Mouse (Mus musculus): Measurements from ENCODE around the gene Olfr311. TPM values are rescaled to one million over a fixed set of nuclear protein-coding genes. Genes with fewer than 3 reads are reported as not detected.

Olfr311 gene
- polyA plus RNA-seq, 2 experiments: not detected

- Histone ChIP-seq H3K4me3 (replicated peaks; ENCODE audit: low read length) (no peak overlapping the region), H3K27ac (replicated peaks; ENCODE audit: low read depth, low read length) (no peak overlapping the region), H3K4me1 (ENCODE audit: control insufficient read depth, insufficient read depth, low read length) (no peaks in the 10 kb centered on the region), H3K27me3 (ENCODE audit: control insufficient read depth, insufficient read depth, low read length) (no peaks in the 10 kb centered on the region), H3K9ac (ENCODE audit: low read depth, low read length, severe bottlenecking) (no peak overlapping the region), H3K9me3 (ENCODE audit: control insufficient read depth, low read length) (no peaks in the 10 kb centered on the region), H3K4me2 (replicated peaks; ENCODE audit: low read depth, low read length, severe bottlenecking) (no peak overlapping the region), H3K36me3 (ENCODE audit: control insufficient read depth, insufficient read depth, low read length) (peaks cover 32% of the 10 kb centered on the region)
- DNase-seq (ENCODE audit: low spot score) (no peak), ATAC-seq (ENCODE audit: low FRiP score, low read depth) (no peak)
- no peak for TF ChIP-seq POLR2A (IDR thresholded peaks at IDR 0.05; ENCODE audit: borderline replicate concordance, extremely low read depth, insufficient read depth, insufficient read length)
- WGBS: 78% methylated on average over 8 of the region's 8 CpGs
These were observed 44.7 kb downstream of the Olfr311 start for GRCm38 (mm10) chr11:58883756-58884155.

- H3K27ac ChIP-seq (replicated peaks; ENCODE audit: low read depth, low read length): no peak overlapping the region
- no peak overlapping the region for H3K9ac ChIP-seq (ENCODE audit: low read depth, low read length, severe bottlenecking)
- H3K9me3 ChIP-seq (ENCODE audit: control insufficient read depth, low read length): no peaks in the 10 kb centered on the region
- DNase-seq (ENCODE audit: low spot score) (no peak), ATAC-seq (ENCODE audit: low FRiP score, low read depth) (no peak)
- H3K4me1 ChIP-seq (ENCODE audit: control insufficient read depth, insufficient read depth, low read length): no peaks in the 10 kb centered on the region
- WGBS: 93% methylated on average over 10 of the region's 10 CpGs
- peaks cover 46% of the 10 kb centered on the region for H3K36me3 ChIP-seq (ENCODE audit: control insufficient read depth, insufficient read depth, low read length)
- TF ChIP-seq POLR2A (IDR thresholded peaks at IDR 0.05; ENCODE audit: borderline replicate concordance, extremely low read depth, insufficient read depth, insufficient read length): no peak
- no peak overlapping the region for H3K4me2 ChIP-seq (replicated peaks; ENCODE audit: low read depth, low read length, severe bottlenecking)
- H3K4me3 ChIP-seq (replicated peaks; ENCODE audit: low read length): no peak overlapping the region
- H3K27me3 ChIP-seq (ENCODE audit: control insufficient read depth, insufficient read depth, low read length): no peaks in the 10 kb centered on the region
These were observed 51.5 kb downstream of the Olfr311 start for GRCm38 (mm10) chr11:58890511-58890910.

Other genes with a start within 250 kb of the Olfr311 start
- not detected in 2 replicates for gene Olfr324, start 244.1 kb upstream of the Olfr311 start, polyA plus RNA-seq (2012; rRNA removed)
- not detected in 2 replicates for gene Olfr324, start 244.1 kb upstream of the Olfr311 start, polyA plus RNA-seq (2014; fragmentation: Nextera tagmentation; extraction: Ambion mirVana)
- gene 2210407C18Rik, start 223.2 kb upstream of the Olfr311 start, polyA plus RNA-seq (2012; rRNA removed): not detected in 2 replicates
- gene 2210407C18Rik, start 223.2 kb upstream of the Olfr311 start, polyA plus RNA-seq (2014; fragmentation: Nextera tagmentation; extraction: Ambion mirVana): not detected in 2 replicates
- gene Olfr323, start 208.8 kb upstream of the Olfr311 start, polyA plus RNA-seq (2012; rRNA removed): not detected in 2 replicates
- not detected in 2 replicates for gene Olfr323, start 208.8 kb upstream of the Olfr311 start, polyA plus RNA-seq (2014; fragmentation: Nextera tagmentation; extraction: Ambion mirVana)
- gene Trim58, start 198.8 kb upstream of the Olfr311 start, polyA plus RNA-seq (2012; rRNA removed): 0.06 and 0.14 TPM in 2 replicates
- gene Trim58, start 198.8 kb upstream of the Olfr311 start, polyA plus RNA-seq (2014; fragmentation: Nextera tagmentation; extraction: Ambion mirVana): not detected in 2 replicates
- gene Olfr322, start 180.5 kb upstream of the Olfr311 start, polyA plus RNA-seq (2012; rRNA removed): not detected in 2 replicates
- not detected in 2 replicates for gene Olfr322, start 180.5 kb upstream of the Olfr311 start, polyA plus RNA-seq (2014; fragmentation: Nextera tagmentation; extraction: Ambion mirVana)
- gene Olfr320, start 158.2 kb upstream of the Olfr311 start, polyA plus RNA-seq (2012; rRNA removed): not detected in 2 replicates
- not detected in 2 replicates for gene Olfr320, start 158.2 kb upstream of the Olfr311 start, polyA plus RNA-seq (2014; fragmentation: Nextera tagmentation; extraction: Ambion mirVana)
- not detected in 2 replicates for gene Olfr319, start 140.1 kb upstream of the Olfr311 start, polyA plus RNA-seq (2012; rRNA removed)
- not detected in 2 replicates for gene Olfr319, start 140.1 kb upstream of the Olfr311 start, polyA plus RNA-seq (2014; fragmentation: Nextera tagmentation; extraction: Ambion mirVana)
- not detected in 2 replicates for gene Olfr318, start 115.2 kb upstream of the Olfr311 start, polyA plus RNA-seq (2012; rRNA removed)
- not detected in 2 replicates for gene Olfr318, start 115.2 kb upstream of the Olfr311 start, polyA plus RNA-seq (2014; fragmentation: Nextera tagmentation; extraction: Ambion mirVana)
- gene Olfr317, start 100.0 kb upstream of the Olfr311 start, polyA plus RNA-seq (2012; rRNA removed): not detected in 2 replicates
- gene Olfr317, start 100.0 kb upstream of the Olfr311 start, polyA plus RNA-seq (2014; fragmentation: Nextera tagmentation; extraction: Ambion mirVana): not detected in 2 replicates
- not detected in 2 replicates for gene Olfr316, start 86.5 kb upstream of the Olfr311 start, polyA plus RNA-seq (2012; rRNA removed)
- not detected in 2 replicates for gene Olfr316, start 86.5 kb upstream of the Olfr311 start, polyA plus RNA-seq (2014; fragmentation: Nextera tagmentation; extraction: Ambion mirVana)
- gene Olfr315, start 66.1 kb upstream of the Olfr311 start, polyA plus RNA-seq (2012; rRNA removed): not detected in 2 replicates
- not detected in 2 replicates for gene Olfr315, start 66.1 kb upstream of the Olfr311 start, polyA plus RNA-seq (2014; fragmentation: Nextera tagmentation; extraction: Ambion mirVana)
- not detected in 2 replicates for gene Olfr314, start 56.3 kb upstream of the Olfr311 start, polyA plus RNA-seq (2012; rRNA removed)
- not detected in 2 replicates for gene Olfr314, start 56.3 kb upstream of the Olfr311 start, polyA plus RNA-seq (2014; fragmentation: Nextera tagmentation; extraction: Ambion mirVana)
- not detected in 2 replicates for gene Fam183b, start 37.3 kb upstream of the Olfr311 start, polyA plus RNA-seq (2012; rRNA removed)
- not detected in 2 replicates for gene Fam183b, start 37.3 kb upstream of the Olfr311 start, polyA plus RNA-seq (2014; fragmentation: Nextera tagmentation; extraction: Ambion mirVana)
- gene Olfr313, start 24.3 kb upstream of the Olfr311 start, polyA plus RNA-seq (2012; rRNA removed): not detected in 2 replicates
- gene Olfr313, start 24.3 kb upstream of the Olfr311 start, polyA plus RNA-seq (2014; fragmentation: Nextera tagmentation; extraction: Ambion mirVana): not detected in 2 replicates
- gene Olfr312, start 10.0 kb upstream of the Olfr311 start, polyA plus RNA-seq (2012; rRNA removed): not detected in 2 replicates
- gene Olfr312, start 10.0 kb upstream of the Olfr311 start, polyA plus RNA-seq (2014; fragmentation: Nextera tagmentation; extraction: Ambion mirVana): not detected in 2 replicates
- 12.5 and 16.2 TPM in 2 replicates for gene Gm12258, start 7.9 kb downstream of the Olfr311 start, polyA plus RNA-seq (2012; rRNA removed)
- gene Gm12258, start 7.9 kb downstream of the Olfr311 start, polyA plus RNA-seq (2014; fragmentation: Nextera tagmentation; extraction: Ambion mirVana): 10.7 and 10.9 TPM in 2 replicates
- 5.5 and 5.7 TPM in 2 replicates for gene 2810021J22Rik, start 28.0 kb downstream of the Olfr311 start, polyA plus RNA-seq (2012; rRNA removed)
- 7.8 and 9.2 TPM in 2 replicates for gene 2810021J22Rik, start 28.0 kb downstream of the Olfr311 start, polyA plus RNA-seq (2014; fragmentation: Nextera tagmentation; extraction: Ambion mirVana)
- gene Zfp39, start 65.0 kb downstream of the Olfr311 start, polyA plus RNA-seq (2012; rRNA removed): 5.0 and 6.4 TPM in 2 replicates
- 7.4 and 7.7 TPM in 2 replicates for gene Zfp39, start 65.0 kb downstream of the Olfr311 start, polyA plus RNA-seq (2014; fragmentation: Nextera tagmentation; extraction: Ambion mirVana)
- 0.04 and 0.05 TPM in 2 replicates for gene Btnl10, start 78.7 kb downstream of the Olfr311 start, polyA plus RNA-seq (2012; rRNA removed)
- not detected in 2 replicates for gene Btnl10, start 78.7 kb downstream of the Olfr311 start, polyA plus RNA-seq (2014; fragmentation: Nextera tagmentation; extraction: Ambion mirVana)
- gene Rnf187, start 99.7 kb downstream of the Olfr311 start, polyA plus RNA-seq (2012; rRNA removed): 248 and 327 TPM in 2 replicates
- 284 and 312 TPM in 2 replicates for gene Rnf187, start 99.7 kb downstream of the Olfr311 start, polyA plus RNA-seq (2014; fragmentation: Nextera tagmentation; extraction: Ambion mirVana)
- gene Hist3h2ba, start 109.7 kb downstream of the Olfr311 start, polyA plus RNA-seq (2012; rRNA removed): 81.5 and 90.3 TPM in 2 replicates
- gene Hist3h2ba, start 109.7 kb downstream of the Olfr311 start, polyA plus RNA-seq (2014; fragmentation: Nextera tagmentation; extraction: Ambion mirVana): 14.6 and 19.3 TPM in 2 replicates
- gene Hist3h2a, start 115.4 kb downstream of the Olfr311 start, polyA plus RNA-seq (2012; rRNA removed): 28.2 and 33.2 TPM in 2 replicates
- 25.4 and 26.0 TPM in 2 replicates for gene Hist3h2a, start 115.4 kb downstream of the Olfr311 start, polyA plus RNA-seq (2014; fragmentation: Nextera tagmentation; extraction: Ambion mirVana)
- gene Trim17, start 115.4 kb downstream of the Olfr311 start, polyA plus RNA-seq (2012; rRNA removed): 0.87 and 1.3 TPM in 2 replicates
- gene Trim17, start 115.4 kb downstream of the Olfr311 start, polyA plus RNA-seq (2014; fragmentation: Nextera tagmentation; extraction: Ambion mirVana): 1.2 and 1.3 TPM in 2 replicates
- 29.7 and 34.2 TPM in 2 replicates for gene Trim11, start 138.8 kb downstream of the Olfr311 start, polyA plus RNA-seq (2012; rRNA removed)
- gene Trim11, start 138.8 kb downstream of the Olfr311 start, polyA plus RNA-seq (2014; fragmentation: Nextera tagmentation; extraction: Ambion mirVana): 21.4 and 21.5 TPM in 2 replicates

Measured in limb, embryonic 14.5 days (tissue).